Mouse (Mus musculus) heart, postnatal 10 days (tissue): ENCODE data around the gene Focad. TPM values are rescaled to one million over a fixed set of nuclear protein-coding genes. Genes with fewer than 3 reads are reported as not detected.
A peak's percentile ranks its signal among the peaks of the same experiment; 100 is the strongest.

Experiments used
- DNase-seq, 2 experiments: peaks; one replicate each; pipeline ENCODE4 v3.0.0; 2021
- intact Hi-C: fragments of 180-260 bp; cut with DNase I; formaldehyde crosslinking; loops from one replicate; pipeline ENCODE4 v1.15.1; 2025
- total RNA-seq, 2 experiments: library from RNA; stranded (reverse); gene quantifications; 2 replicates each; pipeline ENCODE4 v1.2.3; 2021

The Focad gene
- total RNA-seq, 2 experiments from 2014 or later, result 13.9 to 16.7 TPM

- intact Hi-C loops, result no loop called here
- DNase-seq, result no peak
Observed at GRCm38 (mm10) chr4:88299551-88299950, 205.1 kb downstream of the Focad start.

DNA sequence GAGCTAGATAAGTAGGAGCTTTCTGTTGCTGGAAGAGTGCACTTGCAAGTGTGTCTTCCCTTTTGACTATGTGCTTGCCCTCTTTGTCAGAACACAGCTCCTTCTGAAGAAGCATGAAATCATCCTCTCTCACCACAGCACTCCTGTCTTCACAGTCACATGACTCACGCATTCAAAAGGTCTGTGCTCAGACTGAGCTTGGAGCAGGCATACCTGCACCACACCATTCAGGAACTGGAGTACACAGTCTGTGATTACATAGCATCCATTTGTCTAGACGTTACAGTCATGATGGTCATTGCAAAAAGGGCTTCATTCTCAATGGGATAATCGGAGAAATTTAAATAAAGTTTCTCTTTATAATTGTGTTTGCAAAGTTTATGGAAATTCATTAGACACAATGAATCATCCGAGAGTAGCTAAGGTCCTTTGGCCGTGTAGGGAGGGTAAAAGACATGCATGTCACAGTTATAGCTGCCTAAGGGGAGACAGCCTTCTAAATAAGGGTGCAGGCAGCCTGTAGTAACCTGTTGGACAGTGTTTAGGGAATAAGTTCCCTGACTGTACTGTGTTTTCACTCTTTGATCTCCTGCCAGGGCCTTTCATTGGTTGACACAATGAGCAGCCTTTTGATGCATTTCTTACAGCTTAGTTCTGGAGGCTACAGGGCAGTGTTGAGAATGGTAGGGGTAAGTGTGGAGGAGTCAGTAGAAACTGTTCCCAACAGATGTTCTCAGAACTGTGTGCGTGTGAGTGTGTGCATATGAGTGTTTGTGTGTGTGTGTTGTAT is 206.6 kb downstream of the Focad start:
- DNase-seq, result no peak
- intact Hi-C loops, result loop anchor here (5.0 kb wide), 1 partner anchor 934 kb away; no protein-coding TSS in a partner anchor

- intact Hi-C loops, result loop anchor here (1.0 to 5.0 kb wide), 3 partner anchors 267 to 935 kb away; no protein-coding TSS in a partner anchor
- DNase-seq, result peak; percentile 20 to 44
Observed at GRCm38 (mm10) chr4:88302291-88302690, 207.9 kb downstream of the Focad start.

GRCm38 (mm10) chr4:88307691-88308090 is 213.3 kb downstream of the Focad start:
- no peak for DNase-seq
- intact Hi-C loops, result loop anchor here (5.0 kb wide), 1 partner anchor 235 kb away; no protein-coding TSS in a partner anchor

- intact Hi-C loops, result loop anchor here (5.0 kb wide), 1 partner anchor 234 kb away; no protein-coding TSS in a partner anchor
- no peak for DNase-seq
Observed at GRCm38 (mm10) chr4:88308342-88309116, 214.1 kb downstream of the Focad start.

DNA sequence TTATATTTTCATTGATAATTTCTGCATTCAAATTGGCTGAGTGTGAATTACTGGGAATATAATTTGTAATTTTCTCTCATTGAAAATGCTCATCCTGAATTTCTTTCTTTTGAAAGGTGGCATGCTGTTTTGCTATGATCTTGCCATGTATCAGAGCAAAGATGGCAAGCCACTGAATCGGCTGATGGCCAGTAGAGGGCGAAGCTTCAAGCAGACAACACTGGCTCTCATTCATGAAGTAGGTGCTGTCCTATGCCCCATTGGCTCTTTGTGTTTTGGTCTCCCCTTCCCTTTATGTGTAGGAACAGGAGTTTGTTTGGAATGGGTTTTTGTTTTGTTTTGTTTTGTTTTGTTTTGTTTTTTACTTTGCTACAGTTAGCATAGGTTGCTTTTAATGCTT is 215.2 kb downstream of the Focad start:
- intact Hi-C loops, result loop anchor here (5.0 kb wide), 1 partner anchor 233 kb away; no protein-coding TSS in a partner anchor
- peak; percentile 15 to 35 for DNase-seq

DNA sequence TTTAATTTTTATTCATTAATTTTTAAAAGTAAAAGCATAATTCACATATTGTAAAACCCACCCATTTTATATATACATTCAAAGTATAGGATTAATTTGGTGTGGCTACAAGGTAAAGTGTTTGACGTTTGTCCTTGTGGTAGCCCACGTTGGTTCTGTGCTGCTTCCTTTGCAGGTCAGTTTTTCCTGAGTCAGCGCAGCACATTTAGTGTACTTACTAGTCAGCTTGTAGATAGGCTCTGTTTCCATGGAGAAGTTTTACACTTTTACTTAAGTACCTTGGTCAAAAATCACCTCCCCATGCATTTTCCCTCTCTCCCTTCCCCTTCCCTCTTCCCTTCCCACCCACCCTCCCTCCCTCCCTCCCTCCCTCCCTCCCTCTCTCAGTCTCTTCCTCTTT is 220.5 kb downstream of the Focad start:
- no peak for DNase-seq
- intact Hi-C loops, result no loop called here

DNA sequence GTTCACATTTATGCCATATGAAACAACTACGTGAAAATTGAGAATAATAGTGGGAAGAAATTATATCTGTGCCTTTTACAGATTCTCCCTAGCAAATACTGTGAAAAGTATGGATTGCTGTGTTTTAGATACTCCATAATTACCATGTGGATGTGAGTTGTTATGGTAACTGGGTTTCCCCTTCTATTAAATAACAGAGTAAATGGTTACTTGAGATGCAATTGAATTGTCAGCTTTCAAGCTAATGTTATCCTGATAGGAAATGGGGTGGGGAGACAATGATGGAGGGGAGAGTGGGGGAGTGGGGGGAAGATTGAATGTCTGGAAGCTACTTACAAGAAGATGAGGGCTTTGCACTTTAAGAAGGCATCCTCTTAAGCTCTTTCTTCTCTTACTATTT is 225.6 kb downstream of the Focad start:
- intact Hi-C loops, result no loop called here
- no peak for DNase-seq

GRCm38 (mm10) chr4:88325392-88325791 is 231.0 kb downstream of the Focad start:
- intact Hi-C loops, result no loop called here
- no peak for DNase-seq

- DNase-seq, result no peak
- intact Hi-C loops, result no loop called here
Observed at GRCm38 (mm10) chr4:88334533-88334932, 240.1 kb downstream of the Focad start.

- intact Hi-C loops, result no loop called here
- DNase-seq, result no peak
Observed at GRCm38 (mm10) chr4:88336753-88337152, 242.3 kb downstream of the Focad start.

GRCm38 (mm10) chr4:88337365-88337764 is 242.9 kb downstream of the Focad start:
- no peak for DNase-seq
- intact Hi-C loops, result no loop called here

- no peak for DNase-seq
- intact Hi-C loops, result no loop called here
Observed at GRCm38 (mm10) chr4:88338130-88338529, 243.7 kb downstream of the Focad start.

DNA sequence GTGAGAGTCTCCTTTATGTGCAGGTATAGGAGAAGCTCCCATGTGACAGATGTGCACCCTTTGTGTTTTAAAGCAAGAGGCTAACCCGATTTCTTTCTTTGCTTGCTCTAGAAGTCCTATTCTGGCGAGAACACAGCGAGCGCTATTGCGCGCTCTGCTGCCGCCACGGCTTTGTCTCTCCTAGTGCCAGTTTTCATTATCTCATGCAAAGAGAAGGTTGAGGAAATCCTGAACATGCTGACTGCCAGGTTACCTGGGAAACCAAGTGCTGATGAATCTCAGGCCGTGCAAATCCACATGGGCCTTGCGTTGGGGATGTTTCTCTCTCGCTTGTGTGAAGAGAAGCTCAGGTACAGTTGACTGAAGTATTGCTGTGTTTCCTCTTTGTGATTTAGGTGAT is 250.0 kb downstream of the Focad start:
- no peak for DNase-seq
- intact Hi-C loops, result no loop called here

GRCm38 (mm10) chr4:88345065-88345464 is 250.6 kb downstream of the Focad start:
- intact Hi-C loops, result no loop called here

DNA sequence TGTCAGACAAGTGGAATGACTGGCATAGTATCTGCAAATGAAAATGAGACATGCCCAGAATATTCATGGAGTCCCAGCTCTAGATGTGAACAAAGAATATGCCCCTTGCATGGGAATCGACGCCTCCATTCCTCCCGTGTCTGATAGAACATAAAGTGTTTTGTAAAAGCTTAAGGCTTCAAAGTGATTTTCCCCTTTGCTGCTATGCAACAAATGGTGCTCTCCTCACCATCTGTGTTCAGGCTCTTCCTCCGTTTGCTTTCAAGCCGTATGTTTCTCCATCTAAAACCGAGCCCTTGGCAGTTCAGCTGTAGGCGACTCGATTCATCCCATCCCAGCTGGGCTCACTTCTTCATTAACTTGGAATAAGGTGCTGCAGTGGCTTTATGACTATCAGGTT is 251.5 kb downstream of the Focad start:
- intact Hi-C loops, result no loop called here
- DNase-seq, result no peak

More at GRCm38 (mm10) chr4:88345065-88345464, 250.6 kb downstream of the Focad start:
- DNase-seq, result no peak

- DNase-seq, result peak; percentile 74 to 82
- intact Hi-C loops, result loop anchor here (1.0 to 10.0 kb wide), 6 partner anchors 164 to 1396 kb away; no protein-coding TSS in a partner anchor
Observed at GRCm38 (mm10) chr4:88350910-88351309, 256.5 kb downstream of the Focad start.

- intact Hi-C loops, result loop anchor here (10.0 kb wide), 2 partner anchors 158 to 1402 kb away; no protein-coding TSS in a partner anchor
- DNase-seq, result peak in 1 of 2 experiments; percentile 30
Observed at GRCm38 (mm10) chr4:88356652-88357051, 262.2 kb downstream of the Focad start.

DNA sequence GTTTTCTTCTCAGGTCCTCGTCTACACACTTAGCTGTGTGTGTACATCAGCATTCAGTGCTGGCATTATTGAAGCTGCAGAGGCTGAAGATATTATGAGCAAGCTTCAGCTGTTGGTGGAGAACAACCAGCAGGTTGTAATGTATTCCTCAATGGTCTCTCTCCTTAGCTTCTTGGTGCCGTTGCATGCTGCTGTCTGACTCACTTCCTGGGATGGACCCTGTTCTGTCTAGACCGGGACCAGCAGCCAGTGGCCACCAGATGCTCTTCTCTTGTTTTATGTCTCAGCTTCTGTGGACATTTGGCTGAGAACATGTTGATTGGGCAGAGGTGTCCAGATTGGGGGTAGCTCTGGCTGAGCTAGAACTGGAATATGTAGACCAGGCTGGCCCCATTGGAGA is 263.0 kb downstream of the Focad start:
- DNase-seq, result no peak
- intact Hi-C loops, result loop anchor here (10.0 kb wide), 2 partner anchors 157 to 1403 kb away; no protein-coding TSS in a partner anchor

DNA sequence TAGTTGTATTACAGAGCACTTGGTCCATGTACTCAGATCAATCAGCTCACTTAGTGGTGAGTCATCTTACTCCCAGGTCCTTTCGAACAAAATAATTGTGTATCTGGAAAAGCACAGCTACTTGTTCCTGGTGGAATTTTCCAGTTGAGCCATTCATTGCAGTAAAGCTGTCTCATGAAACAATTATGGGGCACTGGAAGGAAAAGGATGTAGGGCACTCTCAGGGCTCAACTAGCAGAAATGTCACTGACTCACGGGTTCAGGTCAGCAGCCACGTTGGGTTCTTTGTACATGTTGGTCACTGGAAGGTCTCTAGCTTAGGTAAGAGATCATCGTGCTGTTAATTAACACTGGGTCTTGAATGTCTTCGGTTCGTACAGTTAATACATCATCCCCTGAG is 275.5 kb downstream of the Focad start:
- intact Hi-C loops, result no loop called here
- DNase-seq, result no peak

DNA sequence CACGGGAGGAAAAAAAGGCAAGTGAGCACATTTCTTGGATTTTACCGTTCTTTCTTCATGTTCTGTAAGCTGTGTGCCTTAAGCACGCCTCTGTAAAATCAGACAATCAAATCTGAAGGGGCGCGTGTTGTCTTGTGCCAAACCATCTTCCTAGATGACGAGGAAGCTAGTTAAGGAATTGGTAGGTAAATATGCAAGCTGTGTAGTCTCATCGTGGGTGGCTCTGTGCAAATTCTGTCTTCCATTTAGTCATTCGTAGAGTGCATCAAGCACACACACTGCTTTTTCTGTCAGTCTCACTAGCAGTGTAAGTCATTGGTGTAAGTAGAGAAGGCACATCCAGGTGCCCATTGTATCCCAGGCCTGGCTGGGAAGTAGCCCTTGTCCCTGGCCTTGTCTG is 276.4 kb downstream of the Focad start:
- no peak for DNase-seq
- intact Hi-C loops, result no loop called here
